Mouse (Mus musculus) neural tube, embryonic 10.5 days (tissue): ENCODE measurements at regions not wholly inside any gene's neighbourhood (a gene's known extent, or its start where the extent isn't known, plus 50 kb on each side); places are given as distances from the start of the nearest gene placed in this dataset.
A peak's percentile ranks its signal among the peaks of the same experiment; 100 is the strongest.

Experiments used
- DNase-seq: peaks from one replicate; pipeline ENCODE4 v3.0.0-alpha.2; 2017; ENCODE audit warnings: low spot score; ENCODE audit errors: extremely low spot score

GRCm38 (mm10) chr8:26840745-26841680, 136.1 kb upstream of the Zfp703 start:
- DNase-seq = no peak

DNA sequence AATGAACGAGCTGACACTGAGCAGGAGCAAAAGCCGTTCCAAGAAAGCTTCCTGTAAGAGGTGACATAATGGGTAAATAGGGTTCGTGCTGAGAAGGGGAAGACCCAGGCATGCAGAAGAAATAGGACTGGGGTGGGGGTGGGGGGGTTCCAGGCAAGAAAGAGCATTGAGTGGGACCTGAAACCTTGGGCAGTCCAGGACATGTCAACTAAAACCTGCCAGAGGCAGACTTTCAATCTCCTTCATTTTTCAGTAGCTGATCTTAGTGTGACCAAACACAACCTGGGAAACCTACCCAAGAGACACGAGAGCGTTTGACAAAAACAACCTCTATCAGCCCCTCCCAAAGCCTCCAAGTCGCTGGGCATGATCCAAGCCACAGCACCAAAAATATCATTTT, 133.4 kb upstream of the Zfp703 start:
- no peak for DNase-seq

GRCm38 (mm10) chr8:26844132-26844808, 132.9 kb upstream of the Zfp703 start:
- DNase-seq = peak; percentile 43

DNA sequence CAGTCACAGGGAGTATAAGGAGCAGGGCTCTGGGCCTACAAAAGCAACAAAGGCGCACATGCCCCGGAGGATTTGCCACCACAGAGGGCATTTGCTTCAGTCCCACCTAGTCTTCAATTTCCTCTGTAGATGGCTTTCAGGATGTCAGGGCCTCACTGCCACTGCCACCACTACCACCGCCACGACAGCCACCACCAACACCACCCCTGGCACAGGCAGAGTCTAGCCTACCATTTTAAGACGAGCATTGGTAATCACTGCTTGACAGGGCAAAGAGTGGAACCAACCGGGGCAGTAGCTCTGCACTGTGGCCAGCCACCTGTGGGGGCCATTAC, 132.3 kb upstream of the Zfp703 start:
- no peak for DNase-seq

- no peak for DNase-seq
Measured at GRCm38 (mm10) chr8:26845481-26846194, 131.5 kb upstream of the Zfp703 start.

- DNase-seq = peak; percentile 38
Measured at GRCm38 (mm10) chr8:26847009-26847408, 130.1 kb upstream of the Zfp703 start.

- DNase-seq = peak; percentile 52
Measured at GRCm38 (mm10) chr8:26848098-26848772, 128.9 kb upstream of the Zfp703 start.

GRCm38 (mm10) chr8:26848955-26849684, 128.0 kb upstream of the Zfp703 start:
- DNase-seq = no peak

GRCm38 (mm10) chr8:26851871-26852800, 125.0 kb upstream of the Zfp703 start:
- peak; percentile 55 for DNase-seq

- no peak for DNase-seq
Measured at GRCm38 (mm10) chr8:26852921-26853320, 124.2 kb upstream of the Zfp703 start.

DNA sequence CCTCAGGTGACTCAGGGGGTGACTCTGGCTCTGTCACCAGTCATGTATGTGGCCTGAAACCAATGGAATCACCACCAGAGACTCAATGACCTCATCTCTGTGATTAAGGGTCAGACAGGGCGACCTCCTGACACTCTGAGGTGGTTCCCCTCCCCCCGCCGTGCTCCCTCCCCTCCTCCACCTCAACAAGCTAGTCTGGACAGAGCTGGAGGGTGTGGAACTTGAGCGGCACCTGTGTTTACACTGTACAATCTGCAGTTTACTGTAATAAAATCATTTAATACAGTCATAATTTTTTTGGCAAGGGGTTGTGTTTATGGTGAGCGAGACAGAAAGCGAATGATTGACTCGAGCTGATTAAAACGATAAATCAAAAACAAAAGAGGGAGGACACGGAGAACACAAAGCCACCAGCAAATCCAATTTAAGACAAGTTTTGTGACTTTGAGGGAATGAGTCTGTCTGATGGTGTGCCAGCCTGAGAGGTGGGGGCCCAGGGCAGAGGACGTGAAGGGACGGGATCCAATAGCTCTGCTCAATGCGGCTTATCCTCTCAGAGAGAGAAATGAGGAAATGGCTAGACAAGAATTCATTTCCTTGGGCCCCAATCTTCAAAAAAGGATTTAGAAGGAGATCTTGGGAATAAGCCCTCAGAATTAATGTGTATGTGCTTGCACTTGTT, 122.4 kb upstream of the Zfp703 start:
- no peak for DNase-seq

DNA sequence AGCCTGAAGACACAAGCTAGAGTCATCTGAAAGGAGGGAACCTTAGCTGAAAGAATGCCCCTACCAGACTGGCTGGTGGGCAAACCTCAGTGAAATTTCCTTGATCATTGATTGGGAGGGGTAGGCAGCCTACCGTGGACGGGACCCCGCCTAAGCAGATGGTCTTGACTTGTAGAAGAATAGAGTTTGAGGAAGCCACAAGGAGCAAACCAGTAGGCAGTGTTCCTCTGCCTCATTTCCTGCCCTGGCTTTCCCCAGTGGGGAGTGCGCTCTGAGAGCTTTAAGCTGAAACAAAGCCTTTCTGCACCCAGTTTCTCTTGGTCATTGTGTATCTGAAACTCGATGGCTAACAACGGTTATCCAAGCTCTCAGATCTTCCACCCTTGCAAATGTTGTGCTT, 121.9 kb upstream of the Zfp703 start:
- no peak for DNase-seq

- DNase-seq = no peak
Measured at GRCm38 (mm10) chr8:26864571-26864970, 112.6 kb upstream of the Zfp703 start.

GRCm38 (mm10) chr8:26864971-26865370, 112.2 kb upstream of the Zfp703 start:
- DNase-seq = no peak

- DNase-seq = no peak
Measured at GRCm38 (mm10) chr8:26868101-26868848, 108.8 kb upstream of the Zfp703 start.

- DNase-seq = no peak
Measured at GRCm38 (mm10) chr8:26868849-26869110, 108.3 kb upstream of the Zfp703 start.

DNA sequence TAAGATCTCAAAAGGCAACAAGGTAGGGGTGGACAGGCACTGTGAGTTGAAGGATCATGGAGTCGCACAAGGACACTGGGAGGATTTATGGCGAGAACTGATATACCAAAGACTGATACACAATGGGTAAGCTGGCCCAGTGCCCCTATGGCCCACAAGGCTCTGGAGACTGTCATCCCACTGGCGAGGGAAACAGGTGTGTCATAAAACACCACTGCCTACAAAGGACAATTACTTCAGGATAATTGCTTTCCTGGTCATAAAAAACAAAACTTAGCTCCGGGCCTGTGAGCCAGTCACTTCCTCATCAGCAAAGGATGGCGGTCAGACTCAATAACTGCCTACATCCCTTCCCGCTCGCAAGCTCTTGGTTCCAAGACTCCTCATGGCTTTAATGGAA, 105.3 kb upstream of the Zfp703 start:
- no peak for DNase-seq

GRCm38 (mm10) chr8:26872382-26872781, 104.7 kb upstream of the Zfp703 start:
- no peak for DNase-seq

DNA sequence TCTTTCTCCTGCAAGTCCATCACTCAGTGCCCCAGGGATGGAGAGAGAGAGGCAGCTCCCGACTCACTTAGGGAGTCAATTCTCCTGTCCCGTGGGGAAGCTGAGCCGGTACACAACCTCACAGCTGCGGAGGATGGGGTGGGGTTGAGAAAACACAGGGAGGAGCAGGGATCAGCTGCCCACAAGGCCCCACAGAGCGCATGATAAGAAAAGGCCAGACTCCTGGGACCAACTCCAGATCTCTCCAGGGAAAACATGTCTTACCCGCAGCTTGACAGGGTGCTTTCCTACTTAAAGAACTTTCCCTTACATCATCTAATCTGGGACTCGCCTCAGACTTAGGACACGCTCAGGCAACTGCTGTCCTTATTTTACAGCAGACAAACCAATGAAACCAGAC, 104.3 kb upstream of the Zfp703 start:
- DNase-seq = no peak
